Mouse (Mus musculus) intestine, embryonic 14.5 days (tissue): ENCODE data around the gene Mmp14. TPM values are rescaled to one million over a fixed set of nuclear protein-coding genes. Genes with fewer than 3 reads are reported as not detected.
A peak's percentile ranks its signal among the peaks of the same experiment; 100 is the strongest.

Source experiments
- ATAC-seq: fragments of 200-750 bp; cut with Nextera tagmentation; replicated peaks from 2 replicates; pipeline ENCODE4 v1.8.0; 2017; ENCODE audit warnings: low read depth, moderate number of reproducible peaks, moderate TSS enrichment, moderate library complexity; ENCODE audit not compliant: low FRiP score, low TSS enrichment
- DNase-seq: peaks from one replicate; pipeline ENCODE4 v3.0.0-alpha.2; 2018; ENCODE audit warnings: low spot score
- H3K27ac ChIP-seq: fragments of 300-500 bp; sonication (generic); 2 replicates; pipeline ENCODE4 v1.5.1; 2014; ENCODE audit warnings: low read depth, mild to moderate bottlenecking, control low read depth
- H3K27me3 ChIP-seq: fragments of 300-500 bp; sonication (generic); replicated peaks from 2 replicates; pipeline ENCODE4 v1.6.1; 2014; ENCODE audit warnings: low read length, control low read depth; ENCODE audit not compliant: control insufficient read depth, insufficient read depth
- H3K36me3 ChIP-seq: fragments of 300-500 bp; sonication (generic); 2 replicates; pipeline ENCODE4 v1.6.1; 2014; ENCODE audit warnings: low read length, control low read depth; ENCODE audit not compliant: control insufficient read depth, insufficient read depth
- H3K4me1 ChIP-seq: fragments of 300-500 bp; sonication (generic); replicated peaks from 2 replicates; pipeline ENCODE4 v1.6.1; 2014; ENCODE audit warnings: low read length, control low read depth, mixed read lengths; ENCODE audit not compliant: control insufficient read depth, insufficient read depth
- H3K4me2 ChIP-seq: fragments of 300-500 bp; sonication (generic); 2 replicates; pipeline ENCODE4 v1.6.1; 2014; ENCODE audit warnings: low read length
- H3K4me3 ChIP-seq: fragments of 300-500 bp; sonication (generic); 2 replicates; pipeline ENCODE4 v1.5.1; 2014; ENCODE audit warnings: low read depth, low read length, control low read depth, mixed read lengths
- H3K9ac ChIP-seq: fragments of 300-500 bp; sonication (generic); 2 replicates; pipeline ENCODE4 v1.6.1; 2014; ENCODE audit warnings: mild to moderate bottlenecking, low read length
- H3K9me3 ChIP-seq: fragments of 300-500 bp; sonication (generic); 2 replicates; pipeline ENCODE4 v1.6.1; 2016; ENCODE audit warnings: low read length, control low read depth; ENCODE audit not compliant: control insufficient read depth
- WGBS: fragments of 180-500 bp; shearing (Covaris S2); extraction: QIAGEN DNeasy Blood & Tissue Kit; methylation state at CpG from one replicate; pipeline ENCODE4 v1.1.7; 2014; 5-methylcytosine and 5-hydroxymethylcytosine counted together
- polyA plus RNA-seq: library from polyadenylated mRNA; unstranded; fragments of >200 nt; fragmentation: Nextera tagmentation; extraction: Ambion mirVana; gene quantifications from 2 replicates; pipeline ENCODE4 v1.2.1, GENCODE M21; 2014

The Mmp14 gene
- polyA plus RNA-seq, 1 experiment from 2014 or later, result 133 TPM

- WGBS, result 88% methylated on average over 4 of the region's 4 CpGs
- no peak for ATAC-seq
- H3K9ac ChIP-seq, result no peak overlapping the region
- H3K36me3 ChIP-seq, result no peaks in the 10 kb centered on the region
- H3K4me2 ChIP-seq, result no peak overlapping the region
- no peak for DNase-seq
- H3K4me1 ChIP-seq, result peaks cover 18% of the 10 kb centered on the region
- no peak overlapping the region for H3K4me3 ChIP-seq
- no peak overlapping the region for H3K27ac ChIP-seq
- H3K9me3 ChIP-seq, result no peaks in the 10 kb centered on the region
- H3K27me3 ChIP-seq, result no peaks in the 10 kb centered on the region
Measured at GRCm38 (mm10) chr14:54416830-54417229, 14.6 kb upstream of the Mmp14 start.

GRCm38 (mm10) chr14:54417623-54418081 lies 13.8 kb upstream of the Mmp14 start, which contains the start of gene Slc7a7:
Gene Slc7a7, minus strand, starts transcription at chr14:54417780.
- DNase-seq, result no peak
- H3K4me2 ChIP-seq, result 0 out of 2 replicates have a peak within 1 kb of the TSS, but pooled peaks have one; percentile 0

GRCm38 (mm10) chr14:54421014-54421413 lies 10.4 kb upstream of the Mmp14 start:
- Histone ChIP-seq H3K9ac (no peak overlapping the region), H3K27me3 (no peaks in the 10 kb centered on the region), H3K27ac (no peak overlapping the region), H3K4me2 (no peak overlapping the region), H3K4me1 (no peaks in the 10 kb centered on the region), H3K9me3 (no peaks in the 10 kb centered on the region), H3K4me3 (no peak overlapping the region), H3K36me3 (no peaks in the 10 kb centered on the region)
- no peak for DNase-seq
- no peak for ATAC-seq
- WGBS, result 87% methylated on average over 2 of the region's 2 CpGs

More at GRCm38 (mm10) chr14:54417623-54418081, 13.8 kb upstream of the Mmp14 start, which contains the start of gene Slc7a7:
- Histone ChIP-seq H3K27me3 (no peaks in the 10 kb centered on the region), H3K9ac (no peak within 1 kb of the TSS), H3K4me3 (no peak within 1 kb of the TSS), H3K27ac (no peak within 1 kb of the TSS), H3K4me1 (peaks cover 18% of the 10 kb centered on the region), H3K9me3 (no peaks in the 10 kb centered on the region), H3K36me3 (no peaks in the 10 kb centered on the region)
- no peak for ATAC-seq
- 13% methylated on average over 18 of the region's 19 CpGs for WGBS

GRCm38 (mm10) chr14:54423406-54423805 lies 8.0 kb upstream of the Mmp14 start:
- Histone ChIP-seq H3K4me3 (no peak overlapping the region), H3K27me3 (no peaks in the 10 kb centered on the region), H3K36me3 (peaks cover 1% of the 10 kb centered on the region; the same call in 1 of the 2 replicates), H3K9me3 (no peaks in the 10 kb centered on the region), H3K27ac (no peak overlapping the region), H3K4me1 (peaks cover 10% of the 10 kb centered on the region), H3K4me2 (no peak overlapping the region), H3K9ac (no peak overlapping the region)
- ATAC-seq (no peak), DNase-seq (no peak)
- WGBS, result 72% methylated on average over 5 of the region's 5 CpGs

- Histone ChIP-seq H3K4me1 (peaks cover 18% of the 10 kb centered on the region), H3K27me3 (no peaks in the 10 kb centered on the region), H3K27ac (no peak overlapping the region), H3K4me3 (no peak overlapping the region), H3K9me3 (no peaks in the 10 kb centered on the region), H3K9ac (no peak overlapping the region), H3K4me2 (no peak overlapping the region), H3K36me3 (peaks cover 13% of the 10 kb centered on the region; the same call in 1 of the 2 replicates)
- ATAC-seq (no peak), DNase-seq (no peak)
- 96% methylated on average over 1 of the region's 1 CpGs for WGBS
Measured at GRCm38 (mm10) chr14:54424634-54425033, 6.8 kb upstream of the Mmp14 start.

GRCm38 (mm10) chr14:54425540-54425939 lies 5.9 kb upstream of the Mmp14 start:
- WGBS, result 84% methylated on average over 1 of the region's 1 CpGs
- ATAC-seq, result no peak
- H3K27me3 ChIP-seq, result no peaks in the 10 kb centered on the region
- H3K4me3 ChIP-seq, result no peak overlapping the region
- peaks cover 15% of the 10 kb centered on the region; the same call in 1 of the 2 replicates for H3K36me3 ChIP-seq
- no peaks in the 10 kb centered on the region for H3K9me3 ChIP-seq
- peak overlapping the region; percentile 61; the same call in 1 of the 2 replicates for H3K4me2 ChIP-seq
- DNase-seq, result no peak
- no peak overlapping the region for H3K9ac ChIP-seq
- H3K27ac ChIP-seq, result no peak overlapping the region
- peaks cover 27% of the 10 kb centered on the region for H3K4me1 ChIP-seq

GRCm38 (mm10) chr14:54426003-54426688 lies 5.3 kb upstream of the Mmp14 start:
- H3K9me3 ChIP-seq, result no peaks in the 10 kb centered on the region
- peak overlapping the region; percentile 61 for H3K4me3 ChIP-seq
- ATAC-seq, result no peak
- peak overlapping the region; percentile 65 for H3K9ac ChIP-seq
- peaks cover 15% of the 10 kb centered on the region; the same call in 1 of the 2 replicates for H3K36me3 ChIP-seq
- H3K27me3 ChIP-seq, result no peaks in the 10 kb centered on the region
- H3K27ac ChIP-seq, result peak overlapping the region; percentile 82
- 35% methylated on average over 14 of the region's 14 CpGs for WGBS
- H3K4me1 ChIP-seq, result peaks cover 27% of the 10 kb centered on the region
- DNase-seq, result no peak
- peak overlapping the region; percentile 61 for H3K4me2 ChIP-seq

- H3K4me3 ChIP-seq, result peak within 1 kb of the TSS; percentile 61
- peak within 1 kb of the TSS; percentile 61 for H3K4me2 ChIP-seq
- no peaks in the 10 kb centered on the region for H3K27me3 ChIP-seq
- peak within 1 kb of the TSS; percentile 82 for H3K27ac ChIP-seq
- H3K4me1 ChIP-seq, result peaks cover 27% of the 10 kb centered on the region
- WGBS, result under 1% methylated on average over 48 of the region's 48 CpGs
- peak within 1 kb of the TSS; percentile 65 for H3K9ac ChIP-seq
- ATAC-seq (peak; percentile 79), DNase-seq (peak; percentile 94)
- no peaks in the 10 kb centered on the region for H3K9me3 ChIP-seq
- peaks cover 15% of the 10 kb centered on the region; the same call in 1 of the 2 replicates for H3K36me3 ChIP-seq
Measured at GRCm38 (mm10) chr14:54426689-54427398, 4.6 kb upstream of the Mmp14 start, which contains the start of gene Mrpl52. Gene Mrpl52, plus strand, starts transcription at chr14:54426909.
